Mouse (Mus musculus): ENCODE measurements around the gene Srrm1.

The Srrm1 gene

DNA sequence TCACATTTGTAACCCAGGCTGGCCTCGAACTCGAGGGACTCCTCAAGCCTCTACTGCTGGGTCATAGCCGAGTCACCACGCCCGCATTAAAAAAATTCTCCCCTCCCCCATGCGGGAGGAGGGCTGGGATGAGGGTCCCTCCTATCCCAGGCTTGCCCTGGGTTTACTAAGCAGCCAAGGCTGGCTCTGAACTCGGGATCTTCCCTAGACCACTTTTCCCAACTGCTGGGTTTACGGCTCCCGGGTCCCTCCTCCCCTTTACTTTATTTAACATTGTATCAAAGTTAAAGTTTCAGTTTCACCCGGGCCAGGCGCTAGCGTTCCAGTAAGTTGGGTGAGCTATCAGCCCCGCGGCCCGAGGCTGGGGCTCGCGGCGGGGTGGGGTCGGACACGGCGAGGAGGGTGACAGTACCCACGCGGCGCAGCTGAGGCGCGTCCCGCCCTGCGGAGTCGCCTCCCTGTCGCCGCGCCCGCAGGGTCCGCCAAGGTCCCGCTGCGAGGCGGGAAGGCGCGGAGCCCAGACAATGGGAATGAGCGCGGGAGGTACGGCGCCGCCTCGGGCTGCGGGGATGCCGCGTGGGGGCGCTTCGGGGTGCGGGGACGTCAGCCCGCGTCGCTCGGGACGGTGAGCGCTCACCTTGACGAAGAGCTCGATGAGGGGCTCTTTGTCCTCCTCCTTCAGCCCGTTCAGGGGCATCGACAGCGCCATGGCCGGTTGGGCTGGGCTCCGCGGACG lies 81.1 kb downstream of the Srrm1 start:
- DNase-seq (ENCODE audit: low spot score in 2 of 2), result peak; percentile 34 to 46

DNA sequence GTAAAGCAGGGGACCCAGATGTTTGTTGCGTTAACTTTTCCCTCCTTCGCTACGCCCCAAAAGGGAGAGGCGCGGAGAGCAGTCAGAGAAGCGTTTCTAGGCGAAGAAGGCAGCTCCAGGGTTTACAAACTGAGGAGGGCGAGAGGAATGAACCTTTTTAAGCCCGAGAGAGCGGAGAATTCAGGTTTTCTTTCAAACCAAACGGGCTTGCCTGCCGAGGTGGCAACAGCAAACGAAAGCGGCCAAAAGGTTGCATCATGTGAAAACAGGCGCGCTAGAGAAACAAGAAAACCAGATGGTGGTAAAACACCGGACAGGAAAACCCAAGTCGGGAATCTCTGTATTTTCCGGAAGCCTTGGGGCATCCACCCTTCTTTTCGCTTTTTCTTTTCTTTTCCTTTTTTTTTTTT lies 81.7 kb downstream of the Srrm1 start:
- DNase-seq (ENCODE audit: low spot score in 2 of 2), result peak; percentile 36 to 37

Measured in natural killer cell, adult 2 months (primary cell).